8 mouse cellular contexts compared by ENCODE assay signal in genomic region chr1:155093145-155093791, GRCm38 (mm10). TPM values are rescaled to one million over a fixed set of nuclear protein-coding genes. Genes with fewer than 3 reads are reported as not detected.
DNase-seq lines count a peak whose midpoint lies in the region; ATAC-seq and TF ChIP-seq lines count a peak whose summit lies in the region.

No protein-coding gene starts in this region.

- 23% methylated on average over 4 of the region's 4 CpGs for WGBS in hindbrain, embryonic 10.5 days
- WGBS in hindbrain, embryonic 11.5 days: 33% methylated on average over 4 of the region's 4 CpGs
- 16% methylated on average over 4 of the region's 4 CpGs for WGBS in forebrain, embryonic 15.5 days
- WGBS in intestine, postnatal 0 days: 44% methylated on average over 4 of the region's 4 CpGs

- H3K4me2 ChIP-seq in hindbrain, embryonic 11.5 days (replicated peaks; ENCODE audit: low read depth, low read length): no peak overlapping the region
- H3K4me2 ChIP-seq in forebrain, embryonic 15.5 days (replicated peaks): no peak overlapping the region
- no peak overlapping the region for H3K4me2 ChIP-seq in intestine, postnatal 0 days (replicated peaks; ENCODE audit: low read depth)

- no peak for DNase-seq in hindbrain, embryonic 10.5 days (ENCODE audit: low spot score)
- no peak for DNase-seq in hindbrain, embryonic 11.5 days (ENCODE audit: low spot score)
- peak; percentile 62 to 64 for DNase-seq in lung, postnatal 4 days
- no peak for DNase-seq in spleen, postnatal 36 days (ENCODE audit: low spot score in 2 of 2)
- DNase-seq in c-Kit-positive CD71-positive TER-119-positive erythroid progenitor cells, embryonic 14.5 days (ENCODE audit: low spot score): no peak
- no peak for DNase-seq in spleen, postnatal 14 days (ENCODE audit: low spot score in 2 of 2)

- peak overlapping the region; percentile 75 for H3K27ac ChIP-seq in hindbrain, embryonic 10.5 days
- H3K27ac ChIP-seq in hindbrain, embryonic 11.5 days (ENCODE audit: low read depth, low read length): no peak overlapping the region
- peak overlapping the region; percentile 75 for H3K27ac ChIP-seq in forebrain, embryonic 15.5 days (replicated peaks)
- 0 out of 2 replicates have a peak overlapping the region, but pooled peaks have one; percentile 24 for H3K27ac ChIP-seq in intestine, postnatal 0 days (ENCODE audit: low read depth, low read length)

- H3K36me3 ChIP-seq in hindbrain, embryonic 10.5 days: peaks cover 13% of the 10 kb centered on the region; the same call in 1 of the 2 replicates
- no peaks in the 10 kb centered on the region for H3K36me3 ChIP-seq in hindbrain, embryonic 11.5 days (ENCODE audit: control insufficient read depth, insufficient read depth, low read length)
- no peaks in the 10 kb centered on the region for H3K36me3 ChIP-seq in forebrain, embryonic 15.5 days
- H3K36me3 ChIP-seq in intestine, postnatal 0 days (ENCODE audit: control insufficient read depth, insufficient read depth): no peaks in the 10 kb centered on the region

- H3K27me3 ChIP-seq in hindbrain, embryonic 10.5 days (ENCODE audit: insufficient read depth, poor library complexity, severe bottlenecking): peaks cover 5% of the 10 kb centered on the region; the same call in 1 of the 2 replicates
- no peaks in the 10 kb centered on the region for H3K27me3 ChIP-seq in hindbrain, embryonic 11.5 days (ENCODE audit: control insufficient read depth, insufficient read depth, low read length)
- H3K27me3 ChIP-seq in forebrain, embryonic 15.5 days: no peaks in the 10 kb centered on the region
- H3K27me3 ChIP-seq in intestine, postnatal 0 days (replicated peaks; ENCODE audit: control insufficient read depth, insufficient read depth, low read length): no peaks in the 10 kb centered on the region

- no peak for TF ChIP-seq CTCF in intestine, postnatal 0 days (IDR thresholded peaks at IDR 0.05; ENCODE audit: low read depth)

- peaks cover 44% of the 10 kb centered on the region for H3K4me1 ChIP-seq in hindbrain, embryonic 10.5 days (replicated peaks)
- peaks cover 5% of the 10 kb centered on the region for H3K4me1 ChIP-seq in hindbrain, embryonic 11.5 days (replicated peaks; ENCODE audit: control insufficient read depth, insufficient read depth, low read length)
- H3K4me1 ChIP-seq in forebrain, embryonic 15.5 days: peaks cover 65% of the 10 kb centered on the region
- H3K4me1 ChIP-seq in intestine, postnatal 0 days (replicated peaks; ENCODE audit: control insufficient read depth, insufficient read depth, low read length): peaks cover 20% of the 10 kb centered on the region

- H3K4me3 ChIP-seq in hindbrain, embryonic 10.5 days: no peak overlapping the region
- H3K4me3 ChIP-seq in hindbrain, embryonic 11.5 days (ENCODE audit: low read depth, low read length): no peak overlapping the region
- no peak overlapping the region for H3K4me3 ChIP-seq in forebrain, embryonic 15.5 days
- H3K4me3 ChIP-seq in intestine, postnatal 0 days (ENCODE audit: low read depth, low read length): no peak overlapping the region

- H3K9ac ChIP-seq in hindbrain, embryonic 11.5 days (ENCODE audit: low read depth, low read length): no peak overlapping the region
- H3K9ac ChIP-seq in forebrain, embryonic 15.5 days (replicated peaks): no peak overlapping the region
- H3K9ac ChIP-seq in intestine, postnatal 0 days (ENCODE audit: low read depth, low read length): no peak overlapping the region

- ATAC-seq in hindbrain, embryonic 11.5 days (ENCODE audit: low FRiP score): no peak
- 0 out of 2 replicates have a peak, but pooled peaks have one; percentile 18 for ATAC-seq in forebrain, embryonic 15.5 days (replicated peaks)
- ATAC-seq in intestine, postnatal 0 days: peak; percentile 19

- no peaks in the 10 kb centered on the region for H3K9me3 ChIP-seq in hindbrain, embryonic 10.5 days
- H3K9me3 ChIP-seq in hindbrain, embryonic 11.5 days (ENCODE audit: control insufficient read depth, low read length): no peaks in the 10 kb centered on the region
- H3K9me3 ChIP-seq in forebrain, embryonic 15.5 days: no peaks in the 10 kb centered on the region
- no peaks in the 10 kb centered on the region for H3K9me3 ChIP-seq in intestine, postnatal 0 days (ENCODE audit: control insufficient read depth)

RNA-seq across cellular contexts. Expression of gene Ier5, which starts 6.2 kb away (rescaled TPM):
- polyA plus RNA-seq in hindbrain, embryonic 10.5 days (2016; fragmentation: Nextera tagmentation; extraction: Ambion mirVana): 4.1 and 7.0 TPM in 2 replicates
- polyA plus RNA-seq in hindbrain, embryonic 11.5 days (2014; fragmentation: Nextera tagmentation; extraction: Ambion mirVana): 12.7 and 17.1 TPM in 2 replicates
- polyA plus RNA-seq in forebrain, embryonic 15.5 days (2015; fragmentation: Nextera tagmentation; extraction: Ambion mirVana): 19.8 and 21.5 TPM in 2 replicates
- polyA plus RNA-seq in intestine, postnatal 0 days (2015; fragmentation: Nextera tagmentation; extraction: Ambion mirVana): 6.1 and 6.8 TPM in 2 replicates

RNA-seq across cellular contexts. Expression of gene Mr1, which starts 53.3 kb away (rescaled TPM):
- 0.55 and 1.1 TPM in 2 replicates for polyA plus RNA-seq in hindbrain, embryonic 10.5 days (2016; fragmentation: Nextera tagmentation; extraction: Ambion mirVana)
- 1.2 and 1.9 TPM in 2 replicates for polyA plus RNA-seq in hindbrain, embryonic 11.5 days (2014; fragmentation: Nextera tagmentation; extraction: Ambion mirVana)
- polyA plus RNA-seq in forebrain, embryonic 15.5 days (2015; fragmentation: Nextera tagmentation; extraction: Ambion mirVana): 0.59 and 0.83 TPM in 2 replicates
- 2.8 and 3.4 TPM in 2 replicates for polyA plus RNA-seq in intestine, postnatal 0 days (2015; fragmentation: Nextera tagmentation; extraction: Ambion mirVana)

Comparison
In these comparisons a context has a peak if more than half of its experiments do, and no peak if none do; other contexts are left out.
1. DNase-seq: peak in lung, postnatal 4 days (2 of 2); none in hindbrain, embryonic 10.5 days (single experiment), hindbrain, embryonic 11.5 days (single experiment), spleen, postnatal 36 days (0 of 2), c-Kit-positive CD71-positive TER-119-positive erythroid progenitor cells, embryonic 14.5 days (single experiment) and spleen, postnatal 14 days (0 of 2).